Mouse (Mus musculus) heart, postnatal 0 days (tissue): ENCODE measurements around the gene Sod3. TPM values are rescaled to one million over a fixed set of nuclear protein-coding genes. Genes with fewer than 3 reads are reported as not detected.

Source experiments
- ATAC-seq: fragments of 200-750 bp; cut with Nextera tagmentation; 2 replicates; pipeline ENCODE4 v1.8.0; 2017; ENCODE audit warnings: low read depth, moderate number of reproducible peaks, moderate library complexity; ENCODE audit not compliant: insufficient read depth
- DNase-seq: peaks from one replicate; pipeline ENCODE4 v3.0.0-alpha.2; 2016; ENCODE audit warnings: low spot score
- H3K27ac ChIP-seq: fragments of 300-500 bp; sonication (generic); 2 replicates; pipeline ENCODE4 v1.5.1; 2014; ENCODE audit warnings: low read depth, mild to moderate bottlenecking
- H3K27me3 ChIP-seq: fragments of 300-500 bp; sonication (generic); 2 replicates; pipeline ENCODE4 v1.6.1; 2014; ENCODE audit warnings: low read length, mixed read lengths; ENCODE audit not compliant: control insufficient read depth, insufficient read depth
- H3K36me3 ChIP-seq: fragments of 300-500 bp; sonication (generic); replicated peaks from 2 replicates; pipeline ENCODE4 v1.6.1; 2014; ENCODE audit warnings: low read length, mixed read lengths; ENCODE audit not compliant: control insufficient read depth, insufficient read depth
- H3K4me1 ChIP-seq: fragments of 300-500 bp; sonication (generic); 2 replicates; pipeline ENCODE4 v1.6.1; 2014; ENCODE audit warnings: antibody characterized with exemption; ENCODE audit not compliant: control insufficient read depth, insufficient read depth
- H3K4me2 ChIP-seq: fragments of 300-500 bp; sonication (generic); 2 replicates; pipeline ENCODE4 v1.6.1; 2014; ENCODE audit warnings: low read depth, mild to moderate bottlenecking, low read length, moderate library complexity
- H3K4me3 ChIP-seq: fragments of 300-500 bp; sonication (generic); 2 replicates; pipeline ENCODE4 v1.5.1; 2014; ENCODE audit warnings: low read depth, low read length
- H3K9ac ChIP-seq: fragments of 300-500 bp; sonication (generic); replicated peaks from 2 replicates; pipeline ENCODE4 v1.6.1; 2014; ENCODE audit warnings: low read depth, low read length, mixed read lengths
- H3K9me3 ChIP-seq: fragments of 300-500 bp; sonication (generic); replicated peaks from 2 replicates; pipeline ENCODE4 v1.6.1; 2016; ENCODE audit warnings: low read length; ENCODE audit not compliant: control insufficient read depth
- CTCF ChIP-seq: IDR thresholded peaks from 2 replicates; pipeline ENCODE4 v1.5.1; 2016; ENCODE audit warnings: antibody characterized with exemption, control low read depth, low read depth
- EP300 ChIP-seq: IDR thresholded peaks from 2 replicates; pipeline ENCODE4 v1.6.1; 2016; ENCODE audit warnings: antibody characterized with exemption, low read depth
- WGBS: fragments of 180-500 bp; shearing (Covaris S2); extraction: QIAGEN DNeasy Blood & Tissue Kit; methylation state at CpG from one replicate; pipeline ENCODE4 v1.1.7; 2014; 5-methylcytosine and 5-hydroxymethylcytosine counted together
- polyA plus RNA-seq: library from polyadenylated mRNA; unstranded; fragments of >200 nt; fragmentation: Nextera tagmentation; extraction: Ambion mirVana; gene quantifications from 2 replicates; pipeline ENCODE4 v1.2.1, GENCODE M21; 2015
- total RNA-seq: library from RNA; depleted of rRNA; stranded (reverse); fragments of >200 nt; gene quantifications from 2 replicates; pipeline ENCODE4 v1.2.3, GENCODE M21; 2014; ENCODE audit warnings: low replicate concordance

Gene Sod3
- total and polyA plus RNA-seq, 2 experiments from 2014 or later, result 1.3 to 2.4 TPM

DNA sequence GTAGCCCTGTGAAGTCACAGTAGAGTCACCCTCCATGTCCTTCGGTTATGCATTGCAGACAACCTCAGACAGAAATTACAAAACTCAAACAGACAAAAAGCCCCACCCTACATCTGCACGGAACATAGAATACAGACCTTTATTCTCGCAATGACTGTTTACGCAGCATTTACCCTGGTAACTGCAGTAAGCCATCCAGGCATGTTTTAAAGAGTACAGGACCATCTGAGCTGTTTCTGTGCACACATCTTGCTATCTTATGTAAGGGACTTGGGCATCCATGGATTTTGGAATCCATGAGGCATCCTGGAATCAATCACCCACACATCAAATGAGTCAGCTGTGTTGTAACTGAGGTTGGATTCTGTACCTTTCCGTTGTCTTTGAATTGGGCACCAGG lies 2.3 kb downstream of the Sod3 start:
- H3K36me3 ChIP-seq, result no peaks in the 10 kb centered on the region
- no peak for DNase-seq
- TF ChIP-seq EP300, result no peak
- TF ChIP-seq CTCF, result no peak
- ATAC-seq, result no peak
- H3K9ac ChIP-seq, result no peak overlapping the region
- H3K4me3 ChIP-seq, result no peak overlapping the region
- no peak overlapping the region for H3K4me2 ChIP-seq
- no peaks in the 10 kb centered on the region for H3K9me3 ChIP-seq
- peaks cover 17% of the 10 kb centered on the region; the same call in 1 of the 2 replicates for H3K27me3 ChIP-seq
- H3K4me1 ChIP-seq, result no peaks in the 10 kb centered on the region
- no peak overlapping the region for H3K27ac ChIP-seq
- WGBS, result 89% methylated on average over 5 of the region's 5 CpGs

DNA sequence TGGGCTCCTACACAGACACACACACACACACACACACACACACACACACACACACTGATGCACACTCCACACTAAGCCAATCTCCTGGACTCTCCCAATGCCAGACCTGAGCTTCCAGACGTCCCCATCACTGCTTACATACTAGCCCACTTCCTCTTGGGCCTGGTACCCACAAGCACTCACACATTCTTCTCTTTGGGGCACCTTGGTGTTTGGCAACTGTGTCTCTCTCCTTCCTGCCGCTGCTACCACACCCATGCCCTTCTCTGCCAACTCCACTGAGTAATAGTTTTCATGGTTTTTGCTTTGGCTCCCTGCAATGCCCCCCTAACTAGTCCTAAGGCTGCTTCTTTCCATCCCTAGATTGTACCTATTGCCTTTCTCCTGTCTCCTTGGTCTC lies 3.1 kb downstream of the Sod3 start:
- Histone ChIP-seq H3K4me1 (no peaks in the 10 kb centered on the region), H3K4me3 (no peak overlapping the region), H3K27ac (no peak overlapping the region), H3K9me3 (no peaks in the 10 kb centered on the region), H3K36me3 (no peaks in the 10 kb centered on the region), H3K27me3 (peaks cover 17% of the 10 kb centered on the region; the same call in 1 of the 2 replicates), H3K9ac (no peak overlapping the region), H3K4me2 (no peak overlapping the region)
- no peak for ATAC-seq
- TF ChIP-seq CTCF (no peak), EP300 (no peak)
- WGBS, result 64% methylated on average over 2 of the region's 2 CpGs
- no peak for DNase-seq

DNA sequence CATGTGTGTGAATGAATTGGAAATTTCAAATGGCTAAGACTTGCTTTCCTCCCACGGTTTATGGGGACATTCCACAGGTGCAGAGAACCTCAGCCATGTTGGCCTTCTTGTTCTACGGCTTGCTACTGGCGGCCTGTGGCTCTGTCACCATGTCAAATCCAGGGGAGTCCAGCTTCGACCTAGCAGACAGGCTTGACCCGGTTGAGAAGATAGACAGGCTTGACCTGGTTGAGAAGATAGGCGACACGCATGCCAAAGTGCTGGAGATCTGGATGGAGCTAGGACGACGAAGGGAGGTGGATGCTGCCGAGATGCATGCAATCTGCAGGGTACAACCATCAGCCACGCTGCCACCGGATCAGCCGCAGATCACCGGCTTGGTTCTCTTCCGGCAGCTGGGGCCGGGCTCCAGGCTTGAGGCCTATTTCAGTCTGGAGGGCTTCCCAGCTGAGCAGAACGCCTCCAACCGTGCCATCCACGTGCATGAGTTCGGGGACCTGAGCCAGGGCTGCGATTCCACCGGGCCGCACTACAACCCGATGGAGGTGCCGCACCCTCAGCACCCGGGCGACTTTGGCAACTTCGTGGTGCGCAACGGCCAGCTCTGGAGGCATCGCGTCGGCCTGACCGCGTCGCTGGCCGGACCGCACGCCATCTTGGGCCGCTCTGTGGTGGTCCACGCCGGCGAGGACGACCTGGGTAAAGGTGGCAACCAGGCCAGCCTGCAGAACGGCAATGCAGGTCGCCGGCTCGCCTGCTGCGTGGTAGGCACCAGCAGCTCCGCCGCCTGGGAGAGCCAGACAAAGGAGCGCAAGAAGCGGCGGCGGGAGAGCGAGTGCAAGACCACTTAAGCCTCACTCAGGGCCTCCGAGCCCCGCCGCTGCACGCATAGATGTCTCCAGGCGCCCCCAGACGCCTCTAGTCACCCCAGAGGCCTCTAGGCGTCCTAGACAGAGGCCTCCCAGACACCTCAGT lies 4.6 kb downstream of the Sod3 start:
- H3K4me1 ChIP-seq, result no peaks in the 10 kb centered on the region
- H3K4me2 ChIP-seq, result peak overlapping the region; percentile 53
- H3K27me3 ChIP-seq, result peaks cover 17% of the 10 kb centered on the region; the same call in 1 of the 2 replicates
- no peaks in the 10 kb centered on the region for H3K36me3 ChIP-seq
- H3K27ac ChIP-seq, result no peak overlapping the region
- 38% methylated on average over 58 of the region's 63 CpGs for WGBS
- no peak for DNase-seq
- H3K9ac ChIP-seq, result no peak overlapping the region; the same call in 1 of the 2 replicates
- ATAC-seq, result no peak
- no peaks in the 10 kb centered on the region for H3K9me3 ChIP-seq
- peak overlapping the region; percentile 27 for H3K4me3 ChIP-seq
- TF ChIP-seq CTCF (no peak), EP300 (no peak)

DNA sequence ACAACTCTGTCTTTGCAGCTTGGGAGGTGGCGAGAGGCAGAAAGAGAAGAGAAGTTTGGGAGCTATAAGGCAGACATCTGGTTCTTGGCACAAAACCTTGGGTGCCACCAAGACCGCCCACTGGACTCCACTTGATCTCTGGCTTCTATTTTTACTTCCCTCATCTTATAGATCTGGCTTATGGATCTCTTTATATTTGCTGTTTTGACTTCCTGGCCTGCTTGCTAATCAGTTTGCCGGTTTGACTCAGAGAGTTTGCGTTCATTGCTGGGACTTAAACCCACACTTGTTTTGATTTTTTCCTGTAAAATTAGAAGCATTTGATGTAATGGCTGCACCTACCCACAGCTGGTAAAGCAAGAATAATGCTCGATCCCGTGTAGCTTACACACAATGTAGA lies 7.3 kb downstream of the Sod3 start:
- H3K4me1 ChIP-seq, result no peaks in the 10 kb centered on the region
- H3K27ac ChIP-seq, result no peak overlapping the region
- no peak for ATAC-seq
- H3K36me3 ChIP-seq, result no peaks in the 10 kb centered on the region
- TF ChIP-seq CTCF, result no peak
- no peak for TF ChIP-seq EP300
- H3K27me3 ChIP-seq, result peaks cover 17% of the 10 kb centered on the region; the same call in 1 of the 2 replicates
- WGBS, result 81% methylated on average over 6 of the region's 6 CpGs
- H3K9ac ChIP-seq, result no peak overlapping the region
- H3K4me2 ChIP-seq, result no peak overlapping the region
- H3K4me3 ChIP-seq, result no peak overlapping the region
- no peaks in the 10 kb centered on the region for H3K9me3 ChIP-seq
- no peak for DNase-seq

DNA sequence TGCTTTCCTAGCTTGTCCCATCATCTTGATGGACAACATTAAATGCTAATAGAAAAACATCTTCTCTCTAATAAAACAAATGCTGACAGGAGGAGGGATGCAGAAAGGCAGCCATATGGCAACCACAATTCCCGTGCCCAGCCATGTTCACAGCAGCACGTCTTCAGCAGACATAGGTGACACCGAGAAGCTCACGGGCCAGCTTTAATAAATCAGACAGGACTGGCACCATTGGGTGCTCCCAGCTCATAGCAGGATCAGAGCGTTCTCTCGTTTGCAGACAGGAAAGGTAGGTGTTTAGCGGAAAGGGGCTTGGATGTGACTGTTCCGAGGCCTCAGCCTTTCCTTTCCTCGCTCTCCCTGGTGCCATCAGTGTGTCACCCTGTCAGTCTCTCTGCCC lies 12.3 kb downstream of the Sod3 start:
- Histone ChIP-seq H3K27ac (no peak overlapping the region), H3K4me2 (no peak overlapping the region), H3K4me1 (no peaks in the 10 kb centered on the region), H3K27me3 (no peaks in the 10 kb centered on the region), H3K9ac (no peak overlapping the region), H3K36me3 (no peaks in the 10 kb centered on the region), H3K4me3 (no peak overlapping the region), H3K9me3 (no peaks in the 10 kb centered on the region)
- WGBS, result 88% methylated on average over 9 of the region's 9 CpGs
- no peak for DNase-seq
- no peak for ATAC-seq
- TF ChIP-seq CTCF, result no peak
- no peak for TF ChIP-seq EP300

DNA sequence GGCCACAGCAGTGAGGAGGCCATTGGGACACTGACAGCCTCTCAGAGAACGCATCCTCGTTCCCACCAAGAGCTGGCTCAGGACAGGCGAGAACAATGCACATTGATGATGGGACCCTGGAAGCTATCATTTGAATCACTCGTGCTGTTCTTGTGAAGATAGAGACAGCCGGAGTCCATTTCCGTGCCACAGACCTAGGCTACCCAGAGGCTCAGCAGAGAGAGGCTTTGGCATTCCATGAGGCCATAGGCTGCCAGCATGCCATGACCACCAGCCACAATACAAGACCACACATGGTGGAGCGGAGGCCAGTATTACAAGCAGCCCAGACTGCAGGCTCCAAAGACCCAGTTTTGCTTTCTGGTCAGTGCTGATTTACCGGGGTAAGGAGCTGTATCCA lies 19.2 kb downstream of the Sod3 start:
- no peak for TF ChIP-seq CTCF
- TF ChIP-seq EP300, result no peak

More for the DNA sequence above, 19.2 kb downstream of the Sod3 start:
- no peaks in the 10 kb centered on the region for H3K36me3 ChIP-seq
- H3K27ac ChIP-seq, result no peak overlapping the region
- no peak overlapping the region for H3K4me2 ChIP-seq
- no peak overlapping the region for H3K9ac ChIP-seq
- ATAC-seq (no peak), DNase-seq (no peak)
- H3K9me3 ChIP-seq, result no peaks in the 10 kb centered on the region
- no peaks in the 10 kb centered on the region for H3K4me1 ChIP-seq
- 79% methylated on average over 8 of the region's 8 CpGs for WGBS
- no peak overlapping the region for H3K4me3 ChIP-seq
- H3K27me3 ChIP-seq, result no peaks in the 10 kb centered on the region
